13 mouse cellular contexts compared by ENCODE assay signal in genomic region chrX:77451977-77452675, GRCm38 (mm10). TPM values are rescaled to one million over a fixed set of nuclear protein-coding genes. Genes with fewer than 3 reads are reported as not detected.
DNase-seq lines count a peak whose midpoint lies in the region; ATAC-seq and TF ChIP-seq lines count a peak whose summit lies in the region.
"Had no signal": no experiment of that assay in that cellular context is flagged by ENCODE, and none has a peak within 500 bp of the region (broad histone marks: within the 10 kb centered on the region; RNA-seq: fewer than 3 reads in every experiment).

No protein-coding gene starts in this region.

- H3K4me2 ChIP-seq in hindbrain, embryonic 12.5 days (replicated peaks), result no peak overlapping the region
- H3K4me2 ChIP-seq in hindbrain, embryonic 14.5 days (replicated peaks), result no peak overlapping the region
- H3K4me2 ChIP-seq in forebrain, postnatal 0 days (ENCODE audit: low read depth), result no peak overlapping the region
- H3K4me2 ChIP-seq in neural tube, embryonic 13.5 days, result no peak overlapping the region
- H3K4me2 ChIP-seq: liver, embryonic 11.5 days had no signal

- TF ChIP-seq POLR2A in cortical plate, adult 2 months (IDR thresholded peaks at IDR 0.05; ENCODE audit: extremely low read depth, insufficient read depth, low read length), result no peak

- 67% methylated on average over 1 of the region's 1 CpGs for whole genome bisulfite sequencing in hindbrain, embryonic 12.5 days
- WGBS in hindbrain, embryonic 14.5 days, result 53% methylated on average over 1 of the region's 1 CpGs
- 43% methylated on average over 1 of the region's 1 CpGs for WGBS in forebrain, postnatal 0 days
- 45% methylated on average over 1 of the region's 1 CpGs for WGBS in neural tube, embryonic 13.5 days

- no peak overlapping the region for H3K9ac ChIP-seq in hindbrain, embryonic 12.5 days
- H3K9ac ChIP-seq in hindbrain, embryonic 14.5 days, result no peak overlapping the region
- H3K9ac ChIP-seq in forebrain, postnatal 0 days, result no peak overlapping the region
- no peak overlapping the region for H3K9ac ChIP-seq in neural tube, embryonic 13.5 days

- peak; percentile 80; the same call in 1 of the 2 replicates for ATAC-seq in hindbrain, embryonic 12.5 days (ENCODE audit: low FRiP score)
- ATAC-seq in hindbrain, embryonic 14.5 days (ENCODE audit: low FRiP score), result no peak; the same call in 1 of the 2 replicates
- ATAC-seq in forebrain, postnatal 0 days, result peak; percentile 29; the same call in 1 of the 2 replicates
- 0 out of 2 replicates have a peak, but pooled peaks have one; percentile 43 for ATAC-seq in neural tube, embryonic 13.5 days (ENCODE audit: low read depth)

- H3K27me3 ChIP-seq in hindbrain, embryonic 12.5 days, result no peaks in the 10 kb centered on the region
- H3K27me3 ChIP-seq in hindbrain, embryonic 14.5 days (ENCODE audit: control insufficient read depth, insufficient read depth, low read length), result no peaks in the 10 kb centered on the region
- H3K27me3 ChIP-seq in forebrain, postnatal 0 days (ENCODE audit: insufficient read depth, low read length), result no peaks in the 10 kb centered on the region
- H3K27me3 ChIP-seq in neural tube, embryonic 13.5 days, result no peaks in the 10 kb centered on the region

- no peaks in the 10 kb centered on the region for H3K36me3 ChIP-seq in hindbrain, embryonic 12.5 days
- H3K36me3 ChIP-seq in hindbrain, embryonic 14.5 days (replicated peaks; ENCODE audit: control insufficient read depth, insufficient read depth), result no peaks in the 10 kb centered on the region
- no peaks in the 10 kb centered on the region for H3K36me3 ChIP-seq in forebrain, postnatal 0 days (ENCODE audit: insufficient read depth)
- no peaks in the 10 kb centered on the region for H3K36me3 ChIP-seq in neural tube, embryonic 13.5 days

- H3K4me1 ChIP-seq in hindbrain, embryonic 12.5 days, result no peaks in the 10 kb centered on the region
- no peaks in the 10 kb centered on the region for H3K4me1 ChIP-seq in hindbrain, embryonic 14.5 days (replicated peaks; ENCODE audit: control insufficient read depth, insufficient read depth, low read length)
- no peaks in the 10 kb centered on the region for H3K4me1 ChIP-seq in cortical plate, adult 2 months (ENCODE audit: control insufficient read depth, insufficient read depth, low read length)
- no peaks in the 10 kb centered on the region for H3K4me1 ChIP-seq in forebrain, postnatal 0 days (ENCODE audit: insufficient read depth)
- H3K4me1 ChIP-seq in neural tube, embryonic 13.5 days (replicated peaks), result no peaks in the 10 kb centered on the region

- no peak overlapping the region for H3K27ac ChIP-seq in hindbrain, embryonic 12.5 days
- H3K27ac ChIP-seq in hindbrain, embryonic 14.5 days, result no peak overlapping the region
- H3K27ac ChIP-seq in cortical plate, adult 2 months (ENCODE audit: insufficient read depth, low read length), result peak overlapping the region; percentile 40; the same call in 1 of the 2 replicates
- no peak overlapping the region for H3K27ac ChIP-seq in forebrain, postnatal 0 days (ENCODE audit: low read depth, low read length)
- no peak overlapping the region for H3K27ac ChIP-seq in neural tube, embryonic 13.5 days (replicated peaks)

- no peaks in the 10 kb centered on the region for H3K9me3 ChIP-seq in hindbrain, embryonic 12.5 days (replicated peaks)
- H3K9me3 ChIP-seq in hindbrain, embryonic 14.5 days (ENCODE audit: control insufficient read depth, low read length), result no peaks in the 10 kb centered on the region
- H3K9me3 ChIP-seq in forebrain, postnatal 0 days (ENCODE audit: low read length), result no peaks in the 10 kb centered on the region
- H3K9me3 ChIP-seq in neural tube, embryonic 13.5 days, result no peaks in the 10 kb centered on the region

- H3K4me3 ChIP-seq in hindbrain, embryonic 12.5 days, result no peak overlapping the region
- no peak overlapping the region for H3K4me3 ChIP-seq in hindbrain, embryonic 14.5 days (replicated peaks; ENCODE audit: low read length)
- no peak overlapping the region for H3K4me3 ChIP-seq in cortical plate, adult 2 months (ENCODE audit: insufficient read depth, low read length)
- H3K4me3 ChIP-seq in forebrain, postnatal 0 days (ENCODE audit: low read depth, low read length), result no peak overlapping the region
- no peak overlapping the region for H3K4me3 ChIP-seq in neural tube, embryonic 13.5 days

- no peak for DNase-seq in hindbrain, embryonic 14.5 days (ENCODE audit: low spot score)
- no peak for DNase-seq in forebrain, postnatal 0 days
- DNase-seq in spleen, adult 12 weeks (ENCODE audit: low spot score), result no peak
- no peak for DNase-seq in layer of hippocampus, adult 11-12 months (ENCODE audit: low spot score)
- no peak for DNase-seq in ovary, postnatal 14 days (ENCODE audit: low spot score)
- DNase-seq: cerebellum, adult 18-20 months; kidney, adult 18-20 months; kidney, postnatal 25 days; thymus, adult 2 months had no signal

- no peak for TF ChIP-seq CTCF in cortical plate, adult 2 months (IDR thresholded peaks at IDR 0.05; ENCODE audit: extremely low read depth, insufficient read depth, low read length)
- no peak for TF ChIP-seq CTCF in forebrain, postnatal 0 days (IDR thresholded peaks at IDR 0.05; ENCODE audit: low read depth)

RNA-seq across cellular contexts. Expression of gene Tbl1x, which starts 58.7 kb away (rescaled TPM):
- 59.8 and 62.5 TPM in 2 replicates for polyA plus RNA-seq in hindbrain, embryonic 12.5 days (2016; fragmentation: Nextera tagmentation; extraction: Ambion mirVana)
- 46.0 and 51.0 TPM in 2 replicates for polyA plus RNA-seq in hindbrain, embryonic 14.5 days (2014; fragmentation: Nextera tagmentation; extraction: Ambion mirVana)
- 33.1 and 33.4 TPM in 2 replicates for polyA plus RNA-seq in cortical plate, adult 2 months (2012; rRNA removed)
- 60.8 and 67.2 TPM in 2 replicates for total RNA-seq in forebrain, postnatal 0 days (2014; rRNA removed)
- 24.9 and 37.0 TPM in 2 replicates for polyA plus RNA-seq in forebrain, postnatal 0 days (2015; fragmentation: Nextera tagmentation; extraction: Ambion mirVana)
- polyA plus RNA-seq in neural tube, embryonic 13.5 days (2015; fragmentation: Nextera tagmentation; extraction: Ambion mirVana), result 41.5 and 50.7 TPM in 2 replicates
